Mouse (Mus musculus) spleen, adult 2 months (tissue): Measurements from ENCODE around the gene C1qtnf5.

Source experiments
- CTCF ChIP-seq: fragments of 200-500 bp; IDR thresholded peaks from 2 replicates; pipeline ENCODE4 v1.5.1; 2011; ENCODE audit warnings: mild to moderate bottlenecking, inconsistent platforms; ENCODE audit not compliant: insufficient read depth, insufficient read length, insufficient replicate concordance; ENCODE audit errors: extremely low read depth
- POLR2A ChIP-seq: fragments of 200-500 bp; IDR thresholded peaks from 2 replicates; pipeline ENCODE4 v1.6.1; 2011; ENCODE audit warnings: low read depth, low read length, inconsistent platforms

GRCm38 (mm10) chr9:44083392-44084121 is 23.5 kb upstream of the C1qtnf5 start:
- TF ChIP-seq CTCF, result no peak
- TF ChIP-seq POLR2A, result no peak
